In genomic region chr11:84440402-84440801, GRCm38 (mm10) we compare ENCODE assay signal across 33 mouse cellular contexts.
A peak's percentile ranks its signal among the peaks of the same experiment; 100 is the strongest.
DNase-seq lines count a peak whose midpoint lies in the region; ATAC-seq and TF ChIP-seq lines count a peak whose summit lies in the region.
"Had no signal": no experiment of that assay in that cellular context is flagged by ENCODE, and none has a peak within 500 bp of the region (broad histone marks: within the 10 kb centered on the region; RNA-seq: fewer than 3 reads in every experiment).

No protein-coding gene starts in this region.

- DNase-seq in cerebellum, adult 11 months: peak; percentile 19
- peak; percentile 22 for DNase-seq in lung, embryonic 14.5 days
- DNase-seq in lung, postnatal 10 days: no peak
- peak; percentile 39 for DNase-seq in cerebellum, adult 9-11 months
- DNase-seq in gastrocnemius, postnatal 36 days: no peak
- DNase-seq in right cerebral cortex, postnatal 36 days (ENCODE audit: low spot score in 2 of 2): no peak
- DNase-seq in right cerebral cortex, postnatal 14 days: no peak
- DNase-seq: adrenal gland, postnatal 14 days; forebrain, postnatal 0 days; gastrocnemius, postnatal 10 days; heart, postnatal 36 days; kidney, adult 8-10 months; kidney, postnatal 25 days; left cerebral cortex, postnatal 4 days; lung, postnatal 36 days; right cerebral cortex, adult 18-20 months; thymus, adult 2 months; thymus, postnatal 36 days had no signal

- no peak for TF ChIP-seq CTCF in lung, embryonic 14.5 days (IDR thresholded peaks at IDR 0.05; ENCODE audit: low read depth)

- H3K27ac ChIP-seq in lung, embryonic 14.5 days (ENCODE audit: low read depth): no peak overlapping the region
- H3K27ac ChIP-seq: forebrain, embryonic 12.5 days; heart, embryonic 10.5 days; heart, embryonic 15.5 days; hindbrain, embryonic 12.5 days; layer of hippocampus, adult 2 months; limb, embryonic 15.5 days; liver, embryonic 15.5 days; lung, embryonic 15.5 days; midbrain, embryonic 12.5 days; neural tube, embryonic 12.5 days had no signal

- no peak overlapping the region for H3K4me3 ChIP-seq in lung, embryonic 14.5 days (ENCODE audit: low read depth, low read length)
- H3K4me3 ChIP-seq: forebrain, embryonic 12.5 days; heart, embryonic 10.5 days; heart, embryonic 15.5 days; hindbrain, embryonic 12.5 days; layer of hippocampus, adult 2 months; limb, embryonic 15.5 days; liver, embryonic 15.5 days; lung, embryonic 15.5 days; midbrain, embryonic 12.5 days; myocyte; neural tube, embryonic 12.5 days had no signal

- no peaks in the 10 kb centered on the region for H3K9me3 ChIP-seq in lung, embryonic 14.5 days (ENCODE audit: low read depth, low read length)
- H3K9me3 ChIP-seq: forebrain, embryonic 12.5 days; G1E; heart, embryonic 10.5 days; heart, embryonic 15.5 days; hindbrain, embryonic 12.5 days; limb, embryonic 15.5 days; liver, embryonic 15.5 days; lung, embryonic 15.5 days; midbrain, embryonic 12.5 days; neural tube, embryonic 12.5 days had no signal

- no peak overlapping the region for H3K4me2 ChIP-seq in lung, embryonic 14.5 days
- H3K4me2 ChIP-seq: forebrain, embryonic 12.5 days; heart, embryonic 15.5 days; hindbrain, embryonic 12.5 days; limb, embryonic 15.5 days; liver, embryonic 15.5 days; lung, embryonic 15.5 days; midbrain, embryonic 12.5 days; neural tube, embryonic 12.5 days had no signal

- 81% methylated on average over 3 of the region's 3 CpGs for WGBS in lung, embryonic 14.5 days

- H3K27me3 ChIP-seq in lung, embryonic 14.5 days (ENCODE audit: insufficient read depth, low read length): no peaks in the 10 kb centered on the region
- H3K27me3 ChIP-seq: forebrain, embryonic 12.5 days; heart, embryonic 15.5 days; hindbrain, embryonic 12.5 days; limb, embryonic 15.5 days; liver, embryonic 15.5 days; lung, embryonic 15.5 days; midbrain, embryonic 12.5 days; neural tube, embryonic 12.5 days; Patski had no signal

- peaks cover 15% of the 10 kb centered on the region; the same call in 1 of the 2 replicates for H3K36me3 ChIP-seq in lung, embryonic 14.5 days (ENCODE audit: insufficient read depth)
- H3K36me3 ChIP-seq: heart, embryonic 15.5 days had no signal

- intact Hi-C loops in gastrocnemius, postnatal 36 days (cut with DNase I): no loop called here

- ATAC-seq in cerebellum, adult (ENCODE audit: insufficient number of reproducible peaks, low FRiP score, low TSS enrichment): no peak
- no peak for ATAC-seq in lung, embryonic 14.5 days (ENCODE audit: insufficient read depth)
- ATAC-seq: forebrain, postnatal 0 days; intestine, embryonic 16.5 days; Patski had no signal

- no peaks in the 10 kb centered on the region for H3K4me1 ChIP-seq in lung, embryonic 14.5 days (ENCODE audit: insufficient read depth)
- H3K4me1 ChIP-seq: forebrain, embryonic 12.5 days; heart, embryonic 15.5 days; hindbrain, embryonic 12.5 days; limb, embryonic 15.5 days; lung, embryonic 15.5 days; midbrain, embryonic 12.5 days; neural tube, embryonic 12.5 days had no signal

- no peak overlapping the region for H3K9ac ChIP-seq in lung, embryonic 14.5 days
- H3K9ac ChIP-seq: forebrain, embryonic 12.5 days; forebrain, postnatal 0 days; heart, embryonic 15.5 days; hindbrain, embryonic 12.5 days; limb, embryonic 15.5 days; liver, embryonic 15.5 days; lung, embryonic 15.5 days; midbrain, embryonic 12.5 days; neural tube, embryonic 12.5 days had no signal

Comparison
In these comparisons a context has a peak if more than half of its experiments do, and no peak if none do; other contexts are left out.
1. DNase-seq: peak in cerebellum, adult 11 months (single experiment), lung, embryonic 14.5 days (single experiment) and cerebellum, adult 9-11 months (single experiment); none in lung, postnatal 10 days (single experiment), gastrocnemius, postnatal 36 days (0 of 2), right cerebral cortex, postnatal 36 days (0 of 2) and right cerebral cortex, postnatal 14 days (single experiment).